Mouse (Mus musculus): ENCODE data around the gene Gm21985.

GRCm38 (mm10) chr2:112266780-112267179, 666 bp downstream of the Gm21985 start:
- TF ChIP-seq CTCF (IDR thresholded peaks at IDR 0.05; ENCODE audit: extremely low read depth, insufficient read length, insufficient replicate concordance, low read depth, low read length) (no peak), POLR2A (IDR thresholded peaks at IDR 0.05; ENCODE audit: low read depth, low read length) (no peak)
